Mouse (Mus musculus) gastrocnemius, postnatal 36 days (tissue): ENCODE measurements at regions not wholly inside any gene's neighbourhood (a gene's known extent, or its start where the extent isn't known, plus 50 kb on each side); places are given as distances from the start of the nearest gene placed in this dataset.

Source experiments
- DNase-seq, 2 experiments: peaks; one replicate each; pipeline ENCODE4 v3.0.0; 2022
- intact Hi-C: fragments of 180-260 bp; cut with DNase I; formaldehyde crosslinking; loops from one replicate; pipeline ENCODE4 v1.15.1; 2025

GRCm38 (mm10) chr11:19785110-19785509, 139.1 kb upstream of the Spred2 start:
- intact Hi-C loops = no loop called here
- DNase-seq = no peak

GRCm38 (mm10) chr11:19796950-19797670, 127.1 kb upstream of the Spred2 start:
- intact Hi-C loops = no loop called here
- no peak for DNase-seq

GRCm38 (mm10) chr11:19809359-19809758, 114.8 kb upstream of the Spred2 start:
- no peak for DNase-seq
- intact Hi-C loops = no loop called here

GRCm38 (mm10) chr11:19811271-19811991, 112.7 kb upstream of the Spred2 start:
- DNase-seq = no peak
- intact Hi-C loops = no loop called here

DNA sequence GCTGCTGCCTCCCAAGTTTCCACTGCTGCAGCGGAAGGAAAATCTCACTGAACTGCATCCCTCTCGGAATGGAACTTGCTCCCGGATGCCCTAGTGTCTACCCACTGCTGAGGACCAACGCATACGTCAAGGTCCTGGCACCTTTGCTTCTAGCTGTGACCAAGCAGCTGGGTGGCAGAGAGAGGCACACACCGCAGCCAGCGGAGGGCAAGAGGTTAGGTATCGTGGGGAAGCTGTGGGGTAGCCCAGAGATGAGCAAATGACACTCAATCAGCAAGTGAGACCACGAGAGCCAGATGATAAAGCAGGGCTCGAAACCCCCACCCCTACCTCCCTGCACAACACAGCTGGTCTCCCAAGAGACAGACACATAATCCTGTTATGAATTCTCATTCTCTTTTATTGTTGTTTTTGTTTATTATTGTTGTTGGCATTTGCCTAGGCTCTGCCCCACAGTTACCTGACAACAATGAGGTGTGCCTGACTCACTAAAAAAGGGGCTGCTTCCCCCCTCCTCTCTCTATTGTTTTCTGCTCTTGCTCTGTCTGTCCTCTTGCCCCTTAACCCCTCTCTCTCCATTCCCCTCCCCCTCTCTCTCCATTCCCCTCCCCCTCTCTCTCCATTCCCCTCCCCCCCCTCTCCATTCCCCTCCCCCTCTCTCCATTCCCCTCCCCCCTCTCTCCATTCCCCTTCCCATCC, 112.0 kb upstream of the Spred2 start:
- intact Hi-C loops = no loop called here
- DNase-seq = no peak

GRCm38 (mm10) chr11:19813549-19813948, 110.6 kb upstream of the Spred2 start:
- no peak for DNase-seq
- intact Hi-C loops = no loop called here

DNA sequence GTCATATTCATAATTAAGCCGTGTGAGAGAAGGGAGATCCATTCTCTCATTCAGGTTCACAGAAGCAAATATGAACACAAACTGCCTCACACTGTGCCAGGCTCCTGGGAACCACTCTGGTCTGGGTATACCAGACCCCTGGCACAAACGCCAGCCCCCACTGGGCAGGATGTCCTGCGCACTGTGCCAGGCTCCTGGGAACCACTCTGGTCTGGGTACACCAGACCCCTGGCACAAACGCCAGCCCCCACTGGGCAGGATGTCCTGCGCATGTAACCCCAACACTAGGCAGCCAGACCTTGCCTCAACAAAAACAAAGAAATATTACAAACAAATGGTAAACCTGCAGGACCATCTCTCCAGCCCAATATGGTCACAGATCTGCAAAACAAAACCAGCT, 101.2 kb upstream of the Spred2 start:
- intact Hi-C loops = loop anchor here (5.0 kb wide), 1 partner anchor 579 kb away; no protein-coding TSS in a partner anchor
- no peak for DNase-seq

GRCm38 (mm10) chr11:19823461-19823895, 100.7 kb upstream of the Spred2 start:
- no peak for DNase-seq
- intact Hi-C loops = loop anchor here (5.0 kb wide), 1 partner anchor 579 kb away; no protein-coding TSS in a partner anchor

GRCm38 (mm10) chr11:19826481-19827185, 97.5 kb upstream of the Spred2 start:
- no peak for DNase-seq
- intact Hi-C loops = loop anchor here (5.0 kb wide), 1 partner anchor 91 kb away; no protein-coding TSS in a partner anchor

GRCm38 (mm10) chr11:19827996-19828395, 96.2 kb upstream of the Spred2 start:
- intact Hi-C loops = loop anchor here (5.0 kb wide), 1 partner anchor 89 kb away; no protein-coding TSS in a partner anchor
- DNase-seq = no peak

DNA sequence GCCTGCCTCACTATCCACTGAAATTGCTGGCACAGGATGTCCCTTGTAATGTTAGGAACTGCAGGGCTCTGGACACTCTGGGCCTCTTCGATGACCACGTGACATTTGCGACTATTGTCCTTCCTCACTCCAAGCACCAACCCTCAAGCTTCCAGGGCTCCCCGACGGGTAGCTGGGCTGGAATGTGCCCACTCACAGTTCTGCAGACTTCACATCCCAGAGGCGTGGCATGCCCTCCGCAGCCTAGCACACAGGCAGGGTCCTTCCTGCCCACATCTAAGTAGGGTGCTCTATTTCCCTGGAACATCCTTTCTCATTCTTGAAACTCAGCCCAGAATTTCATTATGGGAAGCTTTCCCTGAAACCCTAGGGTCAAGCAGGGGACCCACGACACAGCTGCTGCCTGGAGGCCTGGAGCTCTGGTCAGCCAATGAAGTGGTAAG, 95.2 kb upstream of the Spred2 start:
- intact Hi-C loops = loop anchor here (5.0 kb wide), 1 partner anchor 88 kb away; no protein-coding TSS in a partner anchor

DNA sequence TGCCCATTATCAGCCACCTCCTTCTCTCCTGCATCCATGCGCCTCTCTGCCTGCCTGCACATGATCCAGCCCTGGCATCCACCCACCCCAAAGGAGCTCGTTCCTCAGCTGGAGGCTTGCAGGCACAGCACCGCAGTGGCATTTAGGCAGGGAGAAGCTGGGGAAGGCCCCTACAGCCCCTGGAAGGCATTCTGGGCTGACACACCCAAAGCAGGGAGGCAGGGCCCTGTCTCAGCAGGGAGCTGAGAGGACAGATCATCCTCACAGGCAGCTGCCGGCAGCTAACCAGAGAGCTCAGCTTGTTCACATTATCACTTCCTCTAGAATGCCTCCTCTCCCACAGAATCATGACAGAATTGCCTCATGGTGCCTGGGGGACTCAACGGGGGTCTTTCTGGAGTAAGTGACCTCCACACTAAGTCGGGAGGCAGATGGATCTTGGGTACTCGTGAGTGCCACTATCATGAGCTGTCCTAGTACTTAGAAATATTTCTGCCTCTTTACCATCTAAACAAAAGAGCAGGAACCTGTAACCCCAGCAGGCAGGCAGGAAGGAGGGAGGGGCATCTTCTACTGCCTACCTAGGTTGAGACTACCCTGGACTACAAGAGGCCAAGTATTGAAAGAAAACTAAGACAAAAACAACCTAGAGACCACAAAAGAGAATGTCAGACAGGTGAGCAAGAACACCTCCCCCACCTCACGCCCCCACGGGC, 94.5 kb upstream of the Spred2 start:
- DNase-seq = no peak
- intact Hi-C loops = loop anchor here (5.0 to 10.0 kb wide), 4 partner anchors 88 to 238 kb away; no protein-coding TSS in a partner anchor

More for the DNA sequence above, 95.2 kb upstream of the Spred2 start:
- DNase-seq = no peak

- intact Hi-C loops = loop anchor here (5.0 to 10.0 kb wide), 3 partner anchors 97 to 237 kb away; no protein-coding TSS in a partner anchor
- DNase-seq = peak; percentile 60 to 77
Measured at GRCm38 (mm10) chr11:19830280-19831062, 93.7 kb upstream of the Spred2 start.

- intact Hi-C loops = loop anchor here (5.0 to 10.0 kb wide), 3 partner anchors 93 to 233 kb away; no protein-coding TSS in a partner anchor
- DNase-seq = no peak
Measured at GRCm38 (mm10) chr11:19834561-19834960, 89.6 kb upstream of the Spred2 start.

- intact Hi-C loops = loop anchor here (10.0 kb wide), 1 partner anchor 200 kb away; no protein-coding TSS in a partner anchor
- DNase-seq = no peak
Measured at GRCm38 (mm10) chr11:19835221-19835745, 88.9 kb upstream of the Spred2 start.

DNA sequence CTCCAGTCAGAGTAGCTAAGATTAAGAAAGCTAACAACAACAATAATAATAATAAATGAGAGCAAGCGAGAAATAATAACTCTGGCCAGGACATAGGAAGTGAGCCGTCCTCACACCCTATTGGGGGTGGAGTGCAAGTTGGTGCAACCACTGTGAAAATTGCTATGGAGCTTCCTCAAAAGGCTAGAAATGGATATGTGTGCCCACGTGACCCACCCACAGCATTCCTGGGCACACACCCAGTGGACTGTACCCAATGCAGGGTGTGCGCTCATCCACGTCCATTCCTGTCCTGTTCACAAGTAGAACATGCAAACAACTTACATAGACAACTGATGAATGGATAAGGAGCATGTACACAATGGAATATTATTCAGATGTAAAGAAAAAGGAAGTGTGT, 85.2 kb upstream of the Spred2 start:
- DNase-seq = no peak
- intact Hi-C loops = loop anchor here (10.0 kb wide), 1 partner anchor 196 kb away; no protein-coding TSS in a partner anchor

DNA sequence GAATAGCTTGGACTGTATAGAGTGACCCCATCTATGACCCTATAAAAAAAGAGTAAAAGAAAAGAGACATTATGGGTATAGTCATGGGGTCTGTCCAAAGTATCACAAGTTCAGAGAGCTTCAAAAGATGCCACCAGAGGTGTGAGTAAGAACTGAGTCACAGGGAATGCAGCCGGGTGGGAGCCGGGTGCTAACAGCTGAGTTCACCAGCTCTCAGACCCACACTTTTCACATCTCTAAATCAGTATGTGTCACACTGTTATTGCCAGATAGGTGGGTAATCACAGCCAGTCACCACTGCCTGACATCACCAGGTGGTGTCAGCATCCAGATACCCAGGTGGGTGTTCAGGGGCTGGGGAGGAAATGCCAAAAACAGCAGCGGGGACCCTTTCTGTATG, 81.1 kb upstream of the Spred2 start:
- no peak for DNase-seq
- intact Hi-C loops = no loop called here

- intact Hi-C loops = no loop called here
- no peak for DNase-seq
Measured at GRCm38 (mm10) chr11:19847910-19848309, 76.3 kb upstream of the Spred2 start.
